Mouse (Mus musculus) right cerebral cortex, adult 18-20 months (tissue): ENCODE measurements around the gene Scube1.

Experiments used
- DNase-seq: peaks from one replicate; pipeline ENCODE4 v3.0.0; 2022; ENCODE audit warnings: mixed read lengths

Scube1 gene

DNA sequence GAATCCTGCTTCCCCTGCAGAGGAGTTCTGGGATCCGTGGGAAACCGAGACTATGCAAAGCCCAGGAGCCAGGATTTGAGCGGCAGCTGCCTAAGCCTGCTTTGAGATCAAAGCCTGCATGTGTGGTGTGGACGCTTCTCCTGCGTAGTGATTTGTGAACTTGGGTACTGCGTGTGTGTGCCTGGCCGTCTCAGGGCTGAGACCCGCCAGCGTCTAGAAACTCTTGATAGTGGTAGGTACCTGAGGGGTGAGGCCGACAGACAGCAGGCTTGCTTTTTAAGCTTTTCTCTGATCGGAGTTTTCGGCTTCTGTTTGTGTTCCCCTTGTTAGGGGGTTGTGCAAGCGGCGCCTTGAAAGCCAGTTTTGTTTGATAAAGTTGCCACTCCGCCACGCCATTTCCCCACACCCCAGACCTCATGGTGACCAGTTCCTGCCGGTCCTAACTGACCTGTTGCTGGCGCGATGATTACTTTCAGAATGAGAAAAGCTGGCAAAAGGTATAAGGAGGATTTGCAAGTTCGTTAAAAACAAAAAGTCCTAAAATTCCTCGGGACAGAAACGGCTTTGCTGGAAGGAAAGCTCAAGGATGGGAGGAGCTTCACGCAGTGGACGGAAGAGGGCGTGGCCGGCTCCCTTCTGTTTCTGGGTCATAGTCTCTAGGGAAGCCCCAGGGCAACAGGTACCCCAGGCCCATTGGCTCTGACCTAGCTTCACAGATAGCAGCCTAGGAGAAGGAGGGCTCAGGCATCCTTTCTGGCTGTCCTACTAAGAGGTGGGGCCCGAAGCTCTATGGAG is 160.8 kb downstream of the Scube1 start:
- no peak for DNase-seq

GRCm38 (mm10) chr15:83563327-83563856 is 161.4 kb downstream of the Scube1 start, which contains the start of the genes Tspo and Mcat:
Tspo (plus strand) TSS chr15:83563592.
Mcat (minus strand) TSS chr15:83563787.
- no peak for DNase-seq

DNA sequence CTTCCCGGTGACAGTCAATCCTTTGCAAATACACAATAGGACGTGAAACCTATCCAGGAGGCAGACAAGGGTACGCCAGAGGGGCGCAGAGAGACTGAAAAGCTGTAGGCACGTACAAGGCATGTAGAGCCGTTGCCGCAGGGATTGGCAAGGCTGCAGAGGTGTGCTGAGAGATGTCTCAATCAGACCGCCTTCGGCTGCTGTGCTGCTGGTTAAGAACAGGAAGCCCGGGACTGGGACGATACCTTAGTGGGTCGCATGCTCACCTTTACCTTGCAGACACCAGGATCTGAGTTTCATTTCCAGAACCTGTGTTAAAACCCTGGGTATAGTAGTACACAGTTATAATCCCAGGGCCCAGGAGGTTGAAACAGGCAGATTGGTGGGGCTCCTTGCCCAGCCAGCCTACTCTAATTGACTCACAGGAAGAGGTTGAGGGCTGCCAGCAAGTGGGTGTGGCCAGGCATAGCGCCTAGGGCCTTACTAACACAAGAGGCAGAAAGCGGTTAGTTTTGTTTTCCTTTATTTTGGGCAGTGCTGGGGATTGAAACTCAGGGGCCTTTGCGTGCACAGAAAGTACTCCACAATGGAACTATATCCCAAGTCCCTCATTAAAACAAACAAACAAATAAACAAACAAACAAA is 162.1 kb downstream of the Scube1 start:
- peak; percentile 67 for DNase-seq

DNA sequence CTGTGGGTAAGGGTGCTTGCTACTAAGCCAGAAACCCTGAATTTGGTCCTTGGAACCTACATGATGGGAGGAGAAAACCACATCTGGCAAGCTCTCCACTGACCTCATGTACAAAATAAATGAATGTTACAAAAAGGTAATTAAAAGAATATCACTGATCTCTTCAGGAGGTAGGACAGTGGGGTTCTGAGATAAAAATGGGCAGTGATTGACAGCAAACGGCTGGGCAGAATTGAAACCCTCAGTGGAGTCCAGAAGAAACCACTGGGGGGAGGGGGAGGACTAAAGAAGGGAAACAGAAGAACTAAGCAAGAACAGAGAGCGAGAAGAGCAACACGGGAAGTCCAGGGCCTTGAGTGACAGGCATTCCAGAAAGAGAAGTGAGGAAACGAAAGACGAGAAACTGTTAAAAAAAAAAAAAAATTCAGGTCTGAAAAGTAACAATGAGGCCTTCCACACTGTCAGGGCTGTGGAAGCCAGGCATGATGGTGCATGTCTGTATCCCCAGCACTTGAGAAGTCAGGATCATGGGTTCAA is 163.8 kb downstream of the Scube1 start:
- DNase-seq: no peak

- DNase-seq: peak; percentile 87
Observed at GRCm38 (mm10) chr15:83555161-83555974, 169.5 kb downstream of the Scube1 start.
